Mouse (Mus musculus) lung, embryonic 16.5 days (tissue): Measurements from ENCODE around the gene Tmem132d. TPM values are rescaled to one million over a fixed set of nuclear protein-coding genes. Genes with fewer than 3 reads are reported as not detected.
A peak's percentile ranks its signal among the peaks of the same experiment; 100 is the strongest.

ENCODE experiments used
- ATAC-seq: fragments of 200-750 bp; cut with Nextera tagmentation; 2 replicates; pipeline ENCODE4 v1.8.0; 2017; ENCODE audit warnings: low read depth, mild to moderate bottlenecking, moderate library complexity
- H3K27ac ChIP-seq: fragments of 300-500 bp; sonication (generic); 2 replicates; pipeline ENCODE4 v1.5.1; 2014; ENCODE audit warnings: mild to moderate bottlenecking, control low read depth, low read length
- H3K27me3 ChIP-seq: fragments of 300-500 bp; sonication (generic); 2 replicates; pipeline ENCODE4 v1.6.1; 2014; ENCODE audit warnings: low read depth, low read length, mixed read lengths; ENCODE audit not compliant: control insufficient read depth, insufficient read depth
- H3K36me3 ChIP-seq: fragments of 300-500 bp; sonication (generic); 2 replicates; pipeline ENCODE4 v1.6.1; 2014; ENCODE audit warnings: low read length; ENCODE audit not compliant: control insufficient read depth, insufficient read depth
- H3K4me1 ChIP-seq: fragments of 300-500 bp; sonication (generic); replicated peaks from 2 replicates; pipeline ENCODE4 v1.6.1; 2014; ENCODE audit warnings: low read length, mixed read lengths; ENCODE audit not compliant: control insufficient read depth, insufficient read depth
- H3K4me2 ChIP-seq: fragments of 300-500 bp; sonication (generic); 2 replicates; pipeline ENCODE4 v1.6.1; 2014; ENCODE audit warnings: low read depth, low read length, control low read depth
- H3K4me3 ChIP-seq: fragments of 300-500 bp; sonication (generic); 2 replicates; pipeline ENCODE4 v1.5.1; 2014; ENCODE audit warnings: mild to moderate bottlenecking, low read length, control low read depth
- H3K9ac ChIP-seq: fragments of 300-500 bp; sonication (generic); 2 replicates; pipeline ENCODE4 v1.6.1; 2014; ENCODE audit warnings: low read length, control low read depth
- H3K9me3 ChIP-seq: fragments of 300-500 bp; sonication (generic); 2 replicates; pipeline ENCODE4 v1.6.1; 2016; ENCODE audit warnings: low read length; ENCODE audit not compliant: control insufficient read depth
- WGBS: fragments of 180-500 bp; shearing (Covaris S2); extraction: QIAGEN DNeasy Blood & Tissue Kit; methylation state at CpG from one replicate; pipeline ENCODE4 v1.1.7; 2014; 5-methylcytosine and 5-hydroxymethylcytosine counted together
- polyA plus RNA-seq: library from polyadenylated mRNA; unstranded; fragments of >200 nt; fragmentation: Nextera tagmentation; extraction: Ambion mirVana; gene quantifications from 2 replicates; pipeline ENCODE4 v1.2.1, GENCODE M21; 2015

The Tmem132d gene
- polyA plus RNA-seq, 1 experiment from 2014 or later = 0.98 TPM

DNA sequence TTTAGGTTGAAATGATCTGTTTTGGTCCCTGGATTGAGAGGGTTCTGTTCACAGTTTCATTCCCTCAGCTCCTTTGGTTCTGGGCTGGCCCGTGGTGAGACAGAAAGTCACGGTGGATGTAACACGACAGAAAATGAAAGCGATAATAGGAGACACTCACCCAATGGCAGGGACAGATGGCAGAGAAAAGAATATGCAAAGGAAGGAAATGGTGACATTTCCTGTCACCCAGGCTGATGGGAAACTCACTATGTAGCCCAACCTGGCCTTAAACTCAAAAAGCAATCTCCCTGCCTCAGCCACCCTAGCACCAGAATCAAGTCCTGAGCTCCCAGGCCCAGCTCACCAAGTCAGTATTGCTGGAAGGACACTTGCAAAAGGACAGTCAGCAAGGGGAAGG lies 11.0 kb upstream of the Tmem132d start:
- H3K27me3 ChIP-seq = peaks cover 10% of the 10 kb centered on the region
- WGBS = 52% methylated on average over 4 of the region's 4 CpGs

DNA sequence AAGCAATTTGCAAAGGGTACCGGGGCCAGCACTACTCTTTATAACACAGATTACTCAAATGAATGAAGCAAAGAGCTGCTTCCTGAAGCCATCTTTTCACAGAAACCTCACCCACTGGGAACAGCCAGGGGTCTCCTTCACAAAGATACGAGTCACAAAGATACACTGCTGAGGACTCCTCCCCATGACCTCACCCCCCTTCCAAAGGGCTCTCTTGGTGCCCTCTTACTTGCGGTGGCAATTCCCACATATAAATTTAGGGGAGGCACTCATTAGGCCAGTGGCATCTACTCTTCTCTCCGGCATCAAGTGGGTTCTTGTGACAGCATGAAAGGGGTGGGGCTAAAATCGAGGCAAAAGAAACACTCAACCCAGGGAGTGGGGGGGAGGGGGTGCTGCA lies 8.2 kb upstream of the Tmem132d start:
- no peak overlapping the region for H3K4me3 ChIP-seq
- no peak overlapping the region for H3K4me2 ChIP-seq
- no peaks in the 10 kb centered on the region for H3K36me3 ChIP-seq
- H3K4me1 ChIP-seq = peaks cover under 1% of the 10 kb centered on the region
- H3K27ac ChIP-seq = no peak overlapping the region
- WGBS = 14% methylated on average over 5 of the region's 5 CpGs
- H3K27me3 ChIP-seq = peaks cover 10% of the 10 kb centered on the region
- no peaks in the 10 kb centered on the region for H3K9me3 ChIP-seq
- no peak for ATAC-seq
- H3K9ac ChIP-seq = no peak overlapping the region

More for the DNA sequence above, 11.0 kb upstream of the Tmem132d start:
- no peaks in the 10 kb centered on the region for H3K4me1 ChIP-seq
- H3K9ac ChIP-seq = no peak overlapping the region
- H3K4me3 ChIP-seq = no peak overlapping the region
- no peak for ATAC-seq
- H3K27ac ChIP-seq = no peak overlapping the region
- H3K36me3 ChIP-seq = no peaks in the 10 kb centered on the region
- H3K9me3 ChIP-seq = no peaks in the 10 kb centered on the region
- peak overlapping the region; percentile 44 for H3K4me2 ChIP-seq

DNA sequence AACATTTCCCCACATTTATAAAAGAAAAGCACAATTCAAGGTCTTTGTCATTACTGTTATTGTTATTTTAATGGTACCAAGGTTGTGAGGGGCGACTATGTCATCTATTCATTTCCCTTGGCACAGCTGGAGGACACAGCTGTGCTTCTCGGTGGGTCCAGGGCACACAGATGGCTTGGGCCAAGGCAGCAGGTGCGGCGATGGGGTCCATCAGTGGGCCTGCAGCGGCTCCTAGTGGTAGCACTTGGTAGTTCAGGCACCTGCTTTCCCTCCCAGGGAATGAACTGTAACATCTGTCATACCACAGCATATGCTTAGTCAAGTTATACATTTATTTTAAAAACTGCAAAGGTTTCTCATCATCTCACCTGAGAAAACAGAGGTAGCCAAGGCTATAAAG lies 7.0 kb upstream of the Tmem132d start:
- Histone ChIP-seq H3K4me3 (no peak overlapping the region), H3K4me1 (peaks cover 6% of the 10 kb centered on the region), H3K4me2 (no peak overlapping the region), H3K9ac (no peak overlapping the region), H3K27me3 (peaks cover 7% of the 10 kb centered on the region), H3K27ac (no peak overlapping the region), H3K9me3 (no peaks in the 10 kb centered on the region), H3K36me3 (no peaks in the 10 kb centered on the region)
- ATAC-seq = no peak
- WGBS = 4% methylated on average over 5 of the region's 5 CpGs

DNA sequence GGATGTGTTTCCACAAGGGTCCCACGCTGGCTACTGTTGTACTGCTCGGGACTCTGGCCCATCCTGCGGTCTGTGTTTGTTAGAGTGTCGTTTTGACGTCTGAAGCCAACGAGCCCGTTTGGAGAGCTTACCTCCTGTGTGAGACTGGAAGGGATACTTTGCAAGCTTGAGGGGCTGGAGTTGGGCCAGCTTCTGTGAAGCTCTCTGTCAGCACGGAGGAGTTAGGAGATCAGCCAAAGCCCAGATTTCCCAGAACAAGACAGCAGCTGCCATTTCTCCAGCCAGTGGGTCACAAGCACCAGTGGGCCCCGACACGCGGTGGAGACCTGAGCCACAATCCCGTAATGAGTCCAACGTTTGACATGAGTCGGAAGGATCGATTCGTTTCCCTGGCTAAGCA lies 5.2 kb upstream of the Tmem132d start:
- Histone ChIP-seq H3K4me2 (no peak overlapping the region), H3K27ac (no peak overlapping the region), H3K9ac (no peak overlapping the region), H3K36me3 (no peaks in the 10 kb centered on the region), H3K27me3 (peaks cover 18% of the 10 kb centered on the region), H3K4me1 (peaks cover 6% of the 10 kb centered on the region), H3K9me3 (no peaks in the 10 kb centered on the region), H3K4me3 (no peak overlapping the region)
- 44% methylated on average over 16 of the region's 16 CpGs for WGBS
- ATAC-seq = no peak

DNA sequence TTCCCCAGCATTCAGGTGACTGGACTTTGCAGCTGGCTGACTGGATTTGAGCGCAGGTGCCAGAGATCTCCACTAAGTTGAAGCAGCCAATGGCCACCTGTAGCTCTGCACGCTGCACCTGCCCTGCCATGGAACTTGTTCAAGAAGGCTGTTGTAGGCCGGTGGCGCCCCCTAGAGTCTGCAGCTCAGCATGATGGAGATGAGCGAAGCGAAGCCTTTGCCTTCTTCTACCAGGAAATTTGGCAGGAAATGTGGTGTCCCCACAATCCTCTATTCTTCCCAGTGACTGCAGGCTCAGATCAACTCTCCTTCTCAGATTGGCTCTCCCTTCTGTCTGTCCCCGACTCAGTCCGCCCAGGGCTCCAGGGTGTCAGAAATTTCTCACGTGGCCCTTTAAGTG lies 4.0 kb upstream of the Tmem132d start:
- 0 out of 2 replicates have a peak, but pooled peaks have one; percentile 21 for ATAC-seq
- Histone ChIP-seq H3K4me2 (no peak overlapping the region), H3K36me3 (no peaks in the 10 kb centered on the region), H3K9me3 (no peaks in the 10 kb centered on the region), H3K27me3 (peaks cover 30% of the 10 kb centered on the region), H3K4me1 (peaks cover 6% of the 10 kb centered on the region), H3K4me3 (no peak overlapping the region), H3K27ac (no peak overlapping the region), H3K9ac (no peak overlapping the region)
- 11% methylated on average over 9 of the region's 9 CpGs for WGBS

DNA sequence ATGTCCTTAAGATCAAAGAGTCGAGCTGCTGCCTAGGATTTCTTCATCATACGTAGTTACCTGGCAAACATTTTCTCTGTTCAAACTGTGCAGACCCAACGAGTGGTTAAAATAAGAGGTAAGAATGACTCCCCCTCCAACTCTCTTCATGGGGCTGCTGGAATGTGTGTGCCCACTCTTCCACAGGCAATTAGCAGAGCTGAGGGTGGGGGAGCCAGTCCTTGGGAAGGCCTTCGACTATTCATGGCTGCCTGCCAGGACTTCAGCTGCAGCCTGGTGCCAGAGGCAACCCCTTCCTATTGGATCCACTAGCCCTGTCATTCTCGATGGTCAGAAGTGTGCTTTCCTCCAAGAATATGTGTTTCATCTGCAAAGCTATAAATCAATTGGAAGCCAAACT lies 2.8 kb upstream of the Tmem132d start:
- Histone ChIP-seq H3K4me2 (no peak overlapping the region), H3K27ac (no peak overlapping the region), H3K27me3 (peaks cover 34% of the 10 kb centered on the region), H3K4me1 (peaks cover 6% of the 10 kb centered on the region), H3K9me3 (no peaks in the 10 kb centered on the region), H3K36me3 (no peaks in the 10 kb centered on the region), H3K4me3 (no peak overlapping the region), H3K9ac (no peak overlapping the region)
- WGBS = 26% methylated on average over 5 of the region's 5 CpGs
- peak; percentile 82 for ATAC-seq

DNA sequence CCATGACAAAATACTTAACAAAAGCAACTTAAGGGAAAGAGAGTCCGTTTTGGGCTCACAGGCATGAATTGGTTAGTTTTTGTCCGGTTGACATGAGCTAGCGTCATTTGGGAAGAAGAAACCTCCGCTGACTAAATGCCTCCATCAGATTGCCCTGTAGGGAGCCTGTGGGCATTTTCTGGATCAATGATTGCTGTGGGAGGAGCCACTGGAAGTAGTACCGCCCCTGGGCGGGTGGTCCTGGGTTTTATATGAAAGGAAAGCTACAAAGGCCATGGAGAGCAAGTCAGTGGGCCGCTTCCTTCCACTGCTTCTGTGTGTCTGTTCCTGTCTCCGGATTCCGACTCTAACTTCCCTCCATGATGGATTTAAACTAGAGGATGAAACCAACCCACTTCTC lies 909 bp upstream of the Tmem132d start:
- Histone ChIP-seq H3K4me1 (peaks cover 6% of the 10 kb centered on the region), H3K4me2 (no peak overlapping the region), H3K9ac (no peak overlapping the region), H3K4me3 (no peak overlapping the region), H3K27me3 (peaks cover 35% of the 10 kb centered on the region), H3K36me3 (no peaks in the 10 kb centered on the region), H3K27ac (no peak overlapping the region), H3K9me3 (no peaks in the 10 kb centered on the region)
- 49% methylated on average over 9 of the region's 9 CpGs for WGBS
- ATAC-seq = no peak

DNA sequence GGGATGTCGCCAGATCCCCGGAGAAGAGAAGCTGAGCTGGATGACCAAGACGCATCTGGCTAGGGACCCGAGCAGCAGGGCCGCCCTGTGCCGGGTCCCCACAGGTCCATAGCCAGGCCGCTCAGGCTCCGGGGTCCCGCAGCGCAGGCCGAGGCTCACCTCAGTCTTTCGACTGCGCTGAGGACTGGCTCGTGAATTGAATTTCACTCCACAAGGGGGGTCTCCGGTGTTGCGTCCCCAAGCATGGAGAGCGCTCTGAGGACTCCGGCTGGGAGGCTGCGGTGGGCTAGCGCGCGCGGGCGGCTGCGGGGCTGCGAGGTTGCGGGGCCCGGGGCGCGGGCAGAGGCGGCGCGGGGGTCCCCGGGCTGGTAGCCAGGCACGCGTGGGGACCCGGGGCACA lies 455 bp downstream of the Tmem132d start:
- peaks cover 6% of the 10 kb centered on the region for H3K4me1 ChIP-seq
- 1% methylated on average over 28 of the region's 37 CpGs for WGBS
- H3K27me3 ChIP-seq = peaks cover 35% of the 10 kb centered on the region
- peak overlapping the region; percentile 65 for H3K4me2 ChIP-seq
- H3K9ac ChIP-seq = peak overlapping the region; percentile 61
- H3K27ac ChIP-seq = no peak overlapping the region
- H3K4me3 ChIP-seq = peak overlapping the region; percentile 56
- no peak for ATAC-seq
- no peaks in the 10 kb centered on the region for H3K36me3 ChIP-seq
- no peaks in the 10 kb centered on the region for H3K9me3 ChIP-seq

DNA sequence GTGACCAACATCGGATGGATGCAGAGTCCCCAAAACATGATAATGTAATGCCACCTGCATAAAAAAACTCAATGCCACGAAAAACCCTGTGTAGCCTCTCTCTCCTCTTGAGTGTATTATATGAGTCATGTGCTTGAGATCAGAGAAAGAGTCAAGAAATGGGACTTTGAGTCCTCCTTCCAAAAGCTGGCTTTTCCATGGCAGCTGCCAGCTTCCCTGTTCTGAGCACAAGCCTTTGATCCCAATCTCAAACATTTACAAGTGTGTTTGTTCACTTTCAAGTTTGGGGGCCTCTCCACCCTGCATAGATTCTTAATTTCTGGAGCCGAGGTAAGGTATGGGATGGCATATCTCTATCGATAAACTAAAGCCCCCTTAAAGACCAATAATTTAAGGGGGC lies 8.2 kb downstream of the Tmem132d start:
- 44% methylated on average over 4 of the region's 4 CpGs for WGBS
- Histone ChIP-seq H3K9ac (no peak overlapping the region), H3K36me3 (no peaks in the 10 kb centered on the region), H3K27me3 (no peaks in the 10 kb centered on the region), H3K4me3 (no peak overlapping the region), H3K4me2 (no peak overlapping the region), H3K9me3 (peaks cover 3% of the 10 kb centered on the region), H3K27ac (peak overlapping the region; percentile 77), H3K4me1 (no peaks in the 10 kb centered on the region; the same call in 1 of the 2 replicates)
- ATAC-seq = peak; percentile 73

DNA sequence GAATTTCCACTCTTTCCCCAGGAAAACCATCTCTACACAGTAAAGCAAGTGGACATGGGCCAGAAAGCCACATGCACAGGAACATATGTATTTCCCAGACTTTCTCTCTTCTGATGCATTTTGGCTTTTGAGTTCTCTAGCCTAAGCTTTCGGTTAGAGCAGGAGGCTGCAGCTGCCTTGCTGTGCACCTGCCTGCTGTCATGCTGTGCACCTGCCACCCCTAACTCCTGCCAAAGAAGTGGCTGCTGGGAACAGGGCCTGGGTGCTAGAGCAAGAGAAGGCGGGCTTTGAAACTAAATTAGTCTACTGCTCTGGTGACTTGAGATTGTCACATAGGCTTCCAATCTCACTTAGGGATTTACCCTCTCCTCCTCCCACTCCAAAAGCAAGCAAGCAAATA lies 8.7 kb downstream of the Tmem132d start:
- no peak overlapping the region for H3K4me3 ChIP-seq
- no peaks in the 10 kb centered on the region; the same call in 1 of the 2 replicates for H3K4me1 ChIP-seq
- H3K9me3 ChIP-seq = peaks cover 3% of the 10 kb centered on the region
- no peaks in the 10 kb centered on the region for H3K36me3 ChIP-seq
- 59% methylated on average over 2 of the region's 2 CpGs for WGBS
- H3K27ac ChIP-seq = peak overlapping the region; percentile 77
- peak; percentile 54; the same call in 1 of the 2 replicates for ATAC-seq
- no peak overlapping the region for H3K4me2 ChIP-seq
- no peak overlapping the region for H3K9ac ChIP-seq
- no peaks in the 10 kb centered on the region for H3K27me3 ChIP-seq
